Mouse (Mus musculus) adrenal gland, postnatal 25 days (tissue): ENCODE measurements around the gene Grcc10. TPM values are rescaled to one million over a fixed set of nuclear protein-coding genes. Genes with fewer than 3 reads are reported as not detected.
A peak's percentile ranks its signal among the peaks of the same experiment; 100 is the strongest.

Experiments used
- DNase-seq: peaks from one replicate; pipeline ENCODE4 v3.0.0; 2021; ENCODE audit warnings: mixed read lengths
- long read RNA-seq: library from polyadenylated mRNA; stranded (forward); transcript quantifications from one replicate; pipeline ENCODE4 v2.0.0, GENCODE M21; 2021
- total RNA-seq: library from RNA; stranded (reverse); gene quantifications from 2 replicates; pipeline ENCODE4 v1.2.3, GENCODE M21; 2021

Gene Grcc10
- 357 and 392 TPM in 2 replicates for total RNA-seq
- long read RNA-seq, transcript Grcc10-201 (3 exons, 863 nt) = major isoform, 121 of 134 reads
- long read RNA-seq, partial matches to known transcripts = 0 of 134 reads
- long read RNA-seq, other reads (novel, unspliced or antisense) = 10 of 134 reads

DNA sequence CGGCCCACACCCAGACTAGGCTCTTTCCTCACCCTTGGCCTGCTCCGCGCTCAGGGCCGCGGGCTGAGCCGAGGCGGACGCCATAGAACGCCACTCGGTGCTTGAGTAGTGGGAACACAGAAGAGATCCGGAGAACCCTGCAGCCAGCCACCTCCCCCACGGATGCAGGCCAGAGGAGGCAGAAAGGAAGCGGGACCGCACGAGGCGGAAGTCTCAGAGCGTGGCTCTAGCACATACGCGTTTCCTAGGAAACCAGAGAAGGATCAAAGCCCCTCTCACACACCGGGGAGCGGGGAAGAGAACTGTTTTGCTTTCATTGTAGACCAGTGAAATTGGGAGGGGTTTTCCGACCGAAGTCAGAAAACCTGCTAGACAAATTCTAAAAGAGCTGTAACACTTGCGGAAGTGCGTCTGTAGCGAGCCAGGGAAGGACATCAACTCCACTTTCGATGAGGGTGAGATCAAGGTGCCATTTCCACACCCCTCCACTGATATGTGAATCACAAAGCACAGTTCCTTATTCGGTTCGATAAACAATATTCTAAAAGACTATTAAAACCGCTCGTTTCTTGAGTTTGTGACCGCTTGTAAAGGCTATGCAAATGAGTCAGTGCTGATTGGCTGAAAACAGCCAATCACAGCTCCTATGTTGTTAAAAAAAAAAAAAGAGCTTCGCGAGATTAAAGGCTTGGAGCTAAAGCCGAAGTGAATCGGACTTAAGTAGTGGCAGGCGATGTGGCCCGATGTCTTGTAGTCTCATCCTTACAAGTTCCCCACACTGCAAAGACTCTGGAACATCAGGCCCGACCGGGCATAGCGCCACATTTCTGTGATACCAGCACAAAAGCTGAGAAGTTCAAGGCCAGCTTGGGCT, at the start of gene Grcc10:
Gene Grcc10 (minus strand): TSS at position 487 of the 874 bp plus-strand sequence.
- DNase-seq = peak; percentile 79

DNA sequence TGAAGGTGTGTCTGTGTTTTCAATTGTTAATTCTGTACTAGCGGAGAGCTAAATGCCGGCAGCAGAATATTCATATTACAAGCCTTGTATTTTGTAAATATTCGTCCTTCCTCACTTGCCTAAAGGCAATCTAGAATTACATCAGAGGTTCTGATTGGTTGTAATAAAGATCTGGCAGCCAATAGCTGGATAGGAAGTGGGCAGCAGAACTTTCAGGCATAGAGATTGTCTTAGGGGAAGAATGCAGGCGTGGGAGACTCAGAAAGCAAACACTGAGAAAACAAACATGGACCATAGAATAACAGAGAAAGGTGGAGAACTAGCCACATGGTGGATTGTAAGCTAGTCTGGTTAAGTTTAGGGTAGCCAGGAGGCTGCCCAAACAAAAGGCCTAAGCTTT, 48.9 kb upstream of the Grcc10 start:
- no peak for DNase-seq

DNA sequence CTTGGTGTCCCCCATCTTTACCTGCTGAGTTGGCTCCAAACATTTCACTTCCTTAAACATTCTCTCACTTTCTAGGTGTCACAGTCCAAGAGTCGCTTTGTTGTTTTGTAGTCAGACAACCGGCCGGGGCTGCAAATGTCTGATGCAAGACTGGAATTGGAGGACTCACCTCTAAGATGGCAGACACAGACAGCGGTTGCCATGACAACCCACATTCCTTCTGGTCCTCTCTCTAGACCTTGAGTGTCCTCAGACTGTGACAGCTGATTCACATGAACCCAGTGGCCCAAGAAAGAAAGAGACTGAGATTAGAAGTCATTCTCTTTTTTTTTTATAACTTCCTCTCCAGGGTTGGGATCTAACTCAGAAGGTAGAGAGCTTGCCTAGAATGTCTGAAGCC, 48.3 kb upstream of the Grcc10 start:
- DNase-seq = no peak

DNA sequence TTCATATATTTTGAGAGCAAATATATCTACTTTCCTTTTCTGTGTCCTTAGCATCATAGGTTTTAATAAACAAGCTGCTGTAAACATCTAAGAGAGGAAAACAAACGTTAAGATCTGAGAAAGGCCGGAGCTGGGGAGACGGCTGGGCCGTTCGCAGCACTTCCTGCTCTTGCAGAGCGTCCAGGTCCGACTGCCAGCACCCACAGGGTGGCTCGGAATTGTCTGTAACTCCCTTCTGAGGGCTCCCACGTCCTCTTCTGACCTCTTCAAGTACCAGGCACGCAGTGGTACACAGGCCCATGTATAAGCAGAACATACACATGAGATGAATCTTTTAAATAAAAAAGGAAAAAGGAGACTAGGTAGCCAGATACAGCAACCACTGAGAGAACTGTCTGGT, 46.5 kb upstream of the Grcc10 start:
- DNase-seq = no peak

DNA sequence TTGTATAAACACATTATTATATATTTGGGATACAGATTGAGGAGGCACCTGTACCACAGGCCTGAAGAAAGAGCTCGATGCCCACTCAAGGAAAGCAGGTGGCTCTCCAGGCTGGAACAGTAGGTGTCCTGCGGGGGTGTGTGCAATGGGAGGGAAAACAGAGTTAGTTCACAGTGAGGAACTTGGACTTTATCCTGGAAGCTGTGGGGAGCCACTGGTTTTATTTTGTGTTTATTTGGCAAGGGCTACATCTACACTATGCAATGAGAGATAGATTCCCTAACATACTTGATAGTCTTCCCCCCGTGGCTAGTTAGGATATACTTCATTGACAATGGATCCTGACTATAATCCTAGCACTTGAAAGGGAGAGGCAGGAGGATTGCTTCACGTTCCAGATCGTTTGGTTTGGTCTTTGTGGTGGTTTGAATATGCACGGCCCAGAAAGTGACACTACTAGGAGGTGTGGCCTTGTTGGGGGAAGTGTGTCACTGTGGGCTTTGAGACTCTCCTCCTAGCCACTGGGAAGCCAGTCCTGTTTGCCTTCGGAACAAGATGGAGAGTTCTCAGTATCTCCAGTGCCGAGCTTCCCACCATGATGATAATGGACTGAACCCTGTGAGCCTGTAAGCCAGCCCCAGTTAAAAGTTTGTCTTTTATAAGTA, 45.7 kb upstream of the Grcc10 start:
- DNase-seq = no peak

DNA sequence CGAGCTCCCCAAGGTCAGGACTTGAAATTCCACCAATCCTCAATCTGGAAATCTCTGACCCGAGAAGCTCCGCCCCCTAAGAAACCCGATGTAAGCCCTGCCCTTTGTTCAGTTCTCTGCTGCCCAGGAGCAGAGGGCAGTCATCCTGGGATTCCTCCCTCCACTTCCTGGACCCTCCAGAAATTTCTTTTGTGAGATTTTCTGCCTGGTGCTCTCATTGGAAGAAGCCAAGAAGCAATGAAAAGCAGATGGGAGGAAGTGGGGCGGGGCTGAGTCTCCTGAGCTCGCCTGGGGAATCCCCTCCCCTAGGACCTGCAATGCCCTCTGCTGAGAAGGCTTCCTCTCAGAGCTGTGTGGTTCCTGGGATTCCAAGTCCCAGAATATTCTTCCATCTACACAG, 41.3 kb upstream of the Grcc10 start:
- no peak for DNase-seq

DNA sequence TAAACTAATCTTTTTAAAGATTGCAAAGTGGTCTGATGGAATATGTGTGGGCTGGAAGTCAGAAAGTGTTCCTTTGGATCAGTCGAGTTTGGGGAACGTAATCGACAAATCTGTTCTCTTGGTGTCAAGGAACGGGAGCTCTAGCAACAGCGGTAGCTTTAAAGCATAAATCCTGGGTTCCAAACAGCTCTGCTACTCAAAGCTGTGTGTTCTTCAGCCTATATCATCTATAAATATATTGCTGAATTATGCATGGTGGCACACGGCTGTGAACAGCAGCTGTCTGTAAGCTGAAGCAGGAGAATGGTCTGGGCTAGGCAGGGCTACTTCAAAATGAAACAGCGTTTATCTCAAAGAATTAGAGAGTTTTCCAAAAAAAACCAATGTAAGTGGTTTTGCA, 39.7 kb upstream of the Grcc10 start:
- DNase-seq = no peak

DNA sequence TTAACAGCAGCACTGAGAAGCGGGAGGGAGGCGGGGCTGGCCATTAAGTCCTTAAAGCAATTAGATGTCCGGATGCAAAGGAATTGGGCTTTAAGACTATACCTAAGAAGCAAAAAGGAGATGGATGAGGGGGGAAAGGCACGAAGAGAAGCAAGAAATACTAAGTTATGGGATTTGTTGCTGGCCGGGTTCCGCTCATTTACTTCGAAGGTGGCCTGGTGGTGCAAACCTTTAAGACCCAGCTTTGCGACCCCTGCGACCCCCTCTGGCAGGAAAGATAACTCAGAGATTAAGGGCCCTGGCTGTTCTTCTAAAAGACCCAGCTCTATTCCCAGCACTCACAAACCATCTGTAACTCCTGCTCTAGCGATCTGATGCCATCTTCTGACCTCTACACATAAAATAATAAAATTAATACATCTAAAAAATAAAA, 38.8 kb upstream of the Grcc10 start:
- no peak for DNase-seq

DNA sequence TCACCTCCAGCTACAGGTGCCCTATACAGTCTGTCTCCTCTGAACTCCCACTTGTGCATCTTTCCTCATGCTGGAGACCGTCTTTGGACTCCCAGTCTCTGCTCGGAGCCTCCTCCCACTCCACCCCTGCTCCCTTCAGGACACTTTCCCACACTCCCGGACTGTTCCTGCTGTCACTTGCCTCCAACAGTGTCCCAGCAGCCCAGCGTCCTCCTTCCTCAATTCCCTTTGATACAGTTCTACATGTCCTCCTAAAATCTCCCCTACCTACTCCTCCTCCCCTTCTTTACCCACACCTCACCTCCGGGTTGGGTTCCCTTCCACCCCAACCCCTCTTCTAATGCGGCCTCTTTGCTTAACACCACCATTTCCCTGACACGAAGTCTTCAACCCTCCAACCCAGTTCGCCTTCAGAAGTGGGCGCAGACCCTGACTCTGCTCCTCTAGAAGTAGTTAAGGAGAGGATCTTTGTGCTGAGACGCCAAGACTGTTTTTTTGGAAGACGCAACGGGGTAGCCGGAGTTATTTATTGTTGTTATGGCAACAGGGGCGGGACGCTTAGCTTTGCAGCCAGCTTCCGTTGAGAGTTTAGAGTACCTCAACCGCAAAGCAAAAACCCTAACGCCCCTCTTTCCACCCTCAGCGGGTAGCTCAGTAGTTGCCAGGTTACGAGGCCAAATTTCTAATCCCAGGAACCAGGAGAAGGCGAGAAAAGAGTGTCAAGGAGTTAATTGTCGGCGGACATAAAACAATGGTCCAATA, 38.2 kb upstream of the Grcc10 start, which contains the start of gene Lrrc23:
Gene Lrrc23 (minus strand): TSS at position 506 of the 762 bp plus-strand sequence.
- DNase-seq = no peak

DNA sequence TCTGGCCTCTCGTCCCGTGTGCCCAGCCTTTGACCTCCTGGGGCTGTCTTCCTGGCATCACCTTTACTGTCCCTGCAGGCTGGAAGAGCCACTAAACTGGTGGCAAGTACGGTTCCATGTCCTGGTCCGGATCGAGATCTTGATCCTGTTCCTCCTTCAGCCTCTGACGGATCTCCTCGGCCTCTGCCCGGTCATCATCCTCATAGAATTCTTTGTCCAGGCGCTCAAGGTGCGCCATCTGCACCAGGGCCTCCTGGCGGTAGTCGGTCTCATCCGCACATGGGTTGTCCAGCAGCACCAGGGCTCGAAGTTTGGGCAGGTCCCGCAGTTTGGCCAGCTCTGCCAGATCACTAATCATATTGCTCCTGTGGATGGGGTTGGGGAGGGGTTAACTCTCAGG, 29.3 kb upstream of the Grcc10 start:
- no peak for DNase-seq

DNA sequence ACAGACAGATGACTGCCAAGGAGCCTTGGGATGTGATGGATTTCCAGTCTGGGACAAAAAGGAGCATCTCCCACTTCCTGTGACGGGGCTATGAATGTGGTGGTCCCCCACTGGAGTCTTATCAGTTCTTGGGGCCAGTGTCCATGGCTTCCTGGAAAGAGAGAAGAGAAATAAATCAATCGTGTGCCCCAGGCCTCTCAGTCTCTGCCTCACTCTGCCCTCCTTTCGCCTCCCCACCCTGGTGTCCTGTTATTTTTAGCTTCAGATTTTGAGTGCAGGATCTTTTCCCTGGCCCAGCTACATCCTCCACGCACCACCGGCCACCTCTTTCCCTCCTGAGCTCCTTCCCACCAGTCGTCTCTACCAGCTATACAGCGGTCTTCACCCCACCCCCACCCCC, 28.8 kb upstream of the Grcc10 start:
- DNase-seq = no peak

DNA sequence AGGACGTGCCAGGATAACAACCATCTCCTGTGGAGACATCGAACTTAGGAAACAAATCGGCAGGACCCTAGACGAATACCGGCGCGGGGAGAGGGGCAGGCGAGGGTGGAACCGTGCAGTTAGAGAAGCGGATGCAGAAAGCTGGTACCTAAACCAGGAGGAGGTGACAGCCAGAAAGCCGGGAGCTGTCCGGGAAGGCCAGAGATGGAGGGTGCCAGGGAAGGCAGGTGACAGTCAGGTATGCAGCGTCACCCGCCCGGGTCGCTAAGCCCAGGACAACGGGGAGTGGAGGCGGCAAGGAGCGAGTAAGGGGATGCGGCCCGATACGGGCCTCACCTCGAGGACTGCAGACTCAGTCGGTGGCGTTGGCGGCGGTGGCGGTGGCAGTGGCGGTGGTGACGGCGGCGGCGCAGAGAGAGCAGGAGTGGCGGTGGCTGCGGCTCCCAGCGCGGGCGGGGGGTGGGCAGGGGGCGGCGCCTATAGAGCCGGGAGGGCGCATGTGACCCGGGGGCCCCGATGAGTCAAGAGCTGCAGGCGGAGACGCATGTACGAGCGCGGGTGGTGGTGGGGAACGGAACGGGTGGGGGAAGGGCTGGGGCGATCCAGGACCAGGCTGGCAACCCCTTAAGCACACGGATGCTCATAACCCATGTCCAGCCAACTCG, 28.1 kb upstream of the Grcc10 start, which contains the start of gene Eno2:
Gene Eno2 (minus strand): TSS at position 573 of the 665 bp plus-strand sequence.
- DNase-seq = peak; percentile 74

DNA sequence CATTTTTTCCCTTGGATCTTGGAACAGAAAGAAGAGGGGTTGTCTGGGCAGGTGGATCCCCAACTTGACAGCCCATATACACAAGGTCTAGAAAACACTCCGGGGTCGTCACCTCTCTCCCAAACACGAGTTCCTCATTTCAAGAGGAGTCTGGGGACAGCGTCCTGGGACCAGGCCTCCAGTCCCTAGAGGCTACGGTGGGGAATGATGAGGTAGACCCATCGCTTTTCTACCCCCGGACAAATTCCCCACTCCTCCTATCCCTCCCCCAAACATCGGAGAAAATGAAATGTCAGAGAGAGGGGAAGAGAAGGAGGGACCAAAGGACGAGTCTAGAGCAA, 27.5 kb upstream of the Grcc10 start:
- DNase-seq = no peak

DNA sequence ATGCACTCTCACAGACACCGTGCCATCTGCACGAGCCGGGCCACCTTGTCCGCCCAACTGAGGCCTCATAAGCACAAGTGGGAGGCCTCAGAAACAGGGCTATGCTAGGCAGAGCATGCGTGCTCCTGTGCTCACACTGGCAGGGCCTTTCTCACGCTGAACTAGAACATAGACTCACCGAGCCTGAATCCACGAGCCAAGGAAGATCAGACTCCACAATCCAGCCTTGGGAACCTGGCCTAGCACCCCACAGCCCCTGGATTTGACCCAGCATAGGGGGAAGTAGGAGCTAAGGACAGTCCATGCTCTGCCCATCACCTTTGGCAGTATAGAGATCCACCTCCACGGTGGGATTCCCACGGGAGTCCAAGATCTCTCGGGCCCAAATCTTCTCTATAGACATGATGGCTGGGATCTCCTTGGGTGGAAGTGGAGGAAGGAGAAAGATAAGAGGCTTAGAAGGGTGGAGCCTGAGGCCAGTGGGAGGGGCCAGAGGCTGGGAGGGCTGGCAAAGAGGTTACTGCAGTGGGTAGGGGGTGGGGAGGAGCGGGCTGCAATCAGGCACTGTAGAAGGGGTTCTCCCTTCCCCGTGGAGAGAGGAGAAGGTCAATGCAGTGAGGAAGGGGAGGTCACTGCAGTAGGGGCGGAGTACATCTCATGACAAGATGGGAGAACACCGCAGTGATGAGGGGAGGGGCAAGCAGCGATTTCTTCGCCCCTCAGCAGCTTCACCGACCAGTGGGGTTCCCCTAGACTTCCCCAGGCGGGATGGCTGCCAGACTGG, 26.9 kb upstream of the Grcc10 start:
- no peak for DNase-seq

DNA sequence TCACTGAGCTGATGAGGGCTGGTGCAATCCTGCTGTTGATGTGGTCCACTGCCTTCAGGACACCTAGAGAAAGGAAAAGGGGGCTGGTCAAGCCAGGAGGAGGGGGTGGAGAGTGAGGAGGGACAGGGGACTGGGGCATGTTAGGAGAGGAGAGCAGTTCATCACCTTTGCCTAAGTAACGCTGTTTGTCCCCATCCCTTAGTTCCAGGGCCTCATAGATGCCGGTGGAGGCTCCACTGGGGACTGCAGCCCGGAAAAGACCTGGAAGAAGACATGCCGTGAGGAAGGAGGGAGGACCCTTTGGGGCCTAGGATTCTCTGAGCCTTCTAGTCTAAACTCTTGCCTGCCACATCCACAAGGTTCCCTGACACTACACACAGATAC, 26.4 kb upstream of the Grcc10 start:
- DNase-seq = no peak

DNA sequence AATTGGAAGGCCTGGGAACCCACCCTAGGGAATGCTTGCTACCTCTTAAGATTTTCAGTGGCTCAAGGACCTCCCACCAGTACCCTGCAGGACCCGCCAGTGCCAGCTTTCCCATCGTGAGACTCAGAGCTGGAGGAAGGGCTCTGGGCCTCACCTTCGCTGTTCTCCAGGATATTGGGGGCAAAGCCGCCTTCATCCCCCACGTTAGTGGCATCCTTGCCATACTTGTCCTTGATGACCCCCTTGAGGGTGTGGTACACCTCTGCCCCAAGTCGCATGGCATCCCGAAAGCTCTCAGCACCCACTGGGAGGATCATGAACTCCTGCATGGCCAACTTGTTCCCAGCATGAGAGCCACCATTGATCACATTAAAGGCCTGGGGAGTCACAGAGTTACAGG, 24.8 kb upstream of the Grcc10 start:
- no peak for DNase-seq

DNA sequence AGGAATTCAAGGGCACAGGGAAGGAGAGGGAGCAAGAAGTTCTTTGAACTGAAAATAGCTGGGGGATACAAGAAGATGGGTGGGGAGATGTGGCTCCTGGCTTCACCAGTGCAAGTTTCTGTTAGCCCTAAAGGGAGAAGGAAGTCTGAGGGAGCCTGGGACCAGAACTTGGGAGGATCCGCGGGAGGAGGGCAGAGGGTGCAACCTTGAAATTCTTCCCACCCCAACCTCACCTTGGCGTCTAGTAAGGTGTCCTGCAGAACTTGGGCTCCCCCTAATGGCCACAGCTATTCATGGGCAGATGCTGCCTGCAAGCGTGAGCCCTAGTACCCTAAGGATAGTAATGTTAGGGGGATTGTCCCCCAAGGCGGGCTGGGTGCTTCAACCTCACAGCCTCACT, 18.1 kb upstream of the Grcc10 start:
- DNase-seq = peak; percentile 83

DNA sequence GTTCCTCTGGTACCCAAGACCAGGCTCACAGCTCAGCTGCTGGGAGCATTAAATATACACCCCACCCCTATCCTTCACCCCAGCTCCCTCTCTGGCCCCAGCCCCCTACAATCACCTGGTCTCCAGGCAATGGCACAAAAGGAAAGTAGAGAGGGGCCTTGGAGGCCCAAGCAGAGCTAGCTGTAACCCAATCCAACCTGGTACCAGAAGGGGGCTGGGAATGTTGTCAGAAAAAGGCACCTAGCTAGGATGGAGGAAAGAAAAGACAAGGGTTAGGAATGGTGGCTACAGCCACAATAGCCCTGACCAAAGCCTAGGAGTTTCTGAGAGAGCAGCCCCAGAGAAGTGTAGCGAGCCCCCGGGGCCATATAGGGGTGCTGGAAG, 17.7 kb upstream of the Grcc10 start:
- DNase-seq = no peak

DNA sequence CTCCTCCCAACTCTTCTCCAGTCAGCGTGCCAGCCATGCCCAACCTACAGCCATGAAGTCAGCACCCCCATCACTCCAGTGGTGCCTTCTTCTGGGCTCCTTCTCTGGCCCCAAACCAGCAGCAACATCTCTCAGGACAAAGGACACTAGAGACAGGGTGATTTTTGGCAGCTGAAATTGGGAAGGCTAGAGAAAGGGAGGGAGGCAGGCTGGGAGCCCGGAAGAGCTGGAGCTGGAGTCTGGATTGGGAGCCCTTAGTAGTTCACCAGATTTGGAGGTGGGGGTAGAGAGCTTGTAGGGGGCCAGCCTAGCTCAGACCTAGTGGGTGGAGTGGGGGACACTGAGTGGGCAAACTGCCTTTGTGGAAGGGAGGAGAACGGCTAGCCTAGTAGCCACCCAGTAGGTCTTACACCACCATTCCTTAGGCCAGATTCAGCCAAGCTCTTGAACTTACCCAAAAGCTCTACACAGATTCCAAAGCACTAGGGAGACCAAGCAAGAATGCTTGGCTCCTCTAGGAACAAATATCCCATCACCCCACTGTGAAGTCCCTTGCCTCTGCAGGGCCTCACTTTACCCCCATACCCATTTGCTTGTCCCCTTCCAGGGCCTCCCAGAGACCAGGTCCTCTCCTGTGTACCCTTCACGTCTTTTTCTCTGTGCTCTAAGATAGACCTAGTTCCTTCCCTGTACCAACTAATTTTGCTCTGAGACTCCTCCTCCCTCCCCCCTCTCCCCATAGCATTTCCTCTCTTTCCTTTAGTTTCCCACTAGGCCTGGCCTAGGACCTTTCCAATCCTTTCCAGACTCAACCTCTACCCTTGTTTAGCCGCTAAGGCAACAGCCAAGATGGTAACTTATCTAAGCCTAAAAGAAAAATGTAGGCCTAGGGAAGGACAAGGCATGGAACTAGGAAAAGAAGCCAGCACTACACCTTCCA, 17.0 kb upstream of the Grcc10 start:
- DNase-seq = peak; percentile 52

DNA sequence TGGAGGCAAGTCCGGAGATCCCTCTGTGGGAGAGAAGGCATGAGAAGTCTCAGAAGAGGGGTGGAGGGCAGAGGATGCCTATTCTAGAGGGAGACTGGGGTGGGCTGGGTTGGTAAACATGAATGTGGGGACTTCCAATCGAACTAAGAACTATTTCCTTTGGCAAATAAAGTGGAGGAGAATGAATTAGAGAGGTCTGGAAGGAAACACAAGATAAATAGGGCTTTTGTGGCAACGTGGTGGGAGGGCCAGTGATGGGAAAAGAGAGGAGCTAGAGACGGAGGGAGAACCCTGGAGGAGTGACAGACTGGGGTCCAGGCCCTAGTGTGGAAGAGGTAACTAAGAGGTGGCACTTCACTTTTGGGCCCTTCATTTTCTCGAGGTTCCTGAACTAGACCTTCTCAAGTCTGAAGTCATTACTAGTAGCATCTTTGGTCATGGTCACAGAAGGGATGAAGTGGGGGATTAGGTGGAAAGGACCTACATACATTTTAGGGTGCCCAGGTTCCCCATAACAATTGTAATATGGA, 16.2 kb upstream of the Grcc10 start:
- DNase-seq = no peak
